Comparison of ENCODE assay signal across 19 mouse cellular contexts in the genomic region with DNA sequence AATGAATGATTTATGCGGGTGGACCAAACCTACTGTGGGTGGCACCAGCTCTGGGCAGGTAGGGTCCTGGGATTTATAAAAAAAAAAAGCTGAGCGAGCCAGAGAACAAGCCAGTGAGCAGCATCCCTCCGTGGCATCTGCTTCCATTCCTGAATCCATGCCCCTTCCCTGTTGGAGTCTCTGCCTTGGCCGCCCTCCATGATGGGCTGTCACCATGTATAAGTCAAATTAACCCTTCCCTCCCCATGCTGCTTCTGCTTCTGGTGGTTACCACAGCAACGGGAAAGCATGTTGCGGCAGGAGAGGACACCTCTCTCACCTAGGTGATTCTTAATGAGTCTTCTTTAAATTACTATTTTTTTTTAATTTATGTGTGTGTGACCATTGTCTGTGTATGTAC.
A peak's percentile ranks its signal among the peaks of the same experiment; 100 is the strongest.
DNase-seq lines count a peak whose midpoint lies in the region; ATAC-seq and TF ChIP-seq lines count a peak whose summit lies in the region.
"Had no signal": no experiment of that assay in that cellular context is flagged by ENCODE, and none has a peak within 500 bp of the region (broad histone marks: within the 10 kb centered on the region; RNA-seq: fewer than 3 reads in every experiment).

No protein-coding gene starts in this region.

- DNase-seq in left cerebral cortex, postnatal 4 days, result peak; percentile 39
- DNase-seq in left cerebral cortex, adult 11 months (ENCODE audit: low spot score), result no peak
- peak; percentile 26 for DNase-seq in midbrain, postnatal 0 days (ENCODE audit: low spot score)
- DNase-seq: adrenal gland, adult 2 months; adrenal gland, postnatal 10 days; adrenal gland, postnatal 25 days; cerebellum, adult 11 months; cerebellum, adult 2 months; cerebellum, adult 9-10 months; cerebellum, postnatal 36 days; embryo, embryonic 11 days had no signal

- H3K4me2 ChIP-seq in midbrain, postnatal 0 days (ENCODE audit: low read depth, low read length, poor library complexity, severe bottlenecking), result no peak overlapping the region
- no peak overlapping the region for H3K4me2 ChIP-seq in midbrain, embryonic 16.5 days (ENCODE audit: low read length)
- H3K4me2 ChIP-seq: embryonic facial prominence, embryonic 13.5 days; embryonic facial prominence, embryonic 15.5 days; forebrain, embryonic 12.5 days had no signal

- no peak overlapping the region for H3K27ac ChIP-seq in midbrain, postnatal 0 days (ENCODE audit: low read depth, low read length)
- H3K27ac ChIP-seq in midbrain, embryonic 16.5 days (ENCODE audit: low read length), result no peak overlapping the region
- H3K27ac ChIP-seq: embryonic facial prominence, embryonic 13.5 days; embryonic facial prominence, embryonic 15.5 days; forebrain, embryonic 10.5 days; forebrain, embryonic 12.5 days had no signal

- no peak for TF ChIP-seq CTCF in midbrain, postnatal 0 days (IDR thresholded peaks at IDR 0.05)

- H3K36me3 ChIP-seq in midbrain, postnatal 0 days (ENCODE audit: insufficient read depth, low read length), result no peaks in the 10 kb centered on the region
- H3K36me3 ChIP-seq in midbrain, embryonic 16.5 days (ENCODE audit: control insufficient read depth, insufficient read depth, low read length), result no peaks in the 10 kb centered on the region
- H3K36me3 ChIP-seq: embryonic facial prominence, embryonic 13.5 days; embryonic facial prominence, embryonic 15.5 days; forebrain, embryonic 10.5 days; forebrain, embryonic 12.5 days had no signal

- intact Hi-C loops in left cerebral cortex, postnatal 4 days (cut with DNase I), result no loop called here

- WGBS in midbrain, postnatal 0 days, result 82% methylated on average over 6 of the region's 6 CpGs
- WGBS in midbrain, embryonic 16.5 days, result 79% methylated on average over 6 of the region's 6 CpGs

- ATAC-seq in midbrain, postnatal 0 days (ENCODE audit: low FRiP score), result no peak
- no peak for ATAC-seq in midbrain, embryonic 16.5 days
- ATAC-seq: forebrain, embryonic 14.5 days; forebrain, embryonic 16.5 days had no signal

- no peaks in the 10 kb centered on the region for H3K27me3 ChIP-seq in midbrain, postnatal 0 days (ENCODE audit: insufficient read depth, low read length)
- no peaks in the 10 kb centered on the region for H3K27me3 ChIP-seq in midbrain, embryonic 16.5 days (ENCODE audit: control insufficient read depth, insufficient read depth, low read depth, low read length)
- H3K27me3 ChIP-seq: embryonic facial prominence, embryonic 13.5 days; embryonic facial prominence, embryonic 15.5 days had no signal

- H3K9me3 ChIP-seq in midbrain, postnatal 0 days (ENCODE audit: low read length), result no peaks in the 10 kb centered on the region
- H3K9me3 ChIP-seq in midbrain, embryonic 16.5 days (replicated peaks; ENCODE audit: control insufficient read depth, low read length, poor library complexity, severe bottlenecking), result no peaks in the 10 kb centered on the region
- H3K9me3 ChIP-seq: embryonic facial prominence, embryonic 13.5 days; embryonic facial prominence, embryonic 15.5 days; forebrain, embryonic 10.5 days; forebrain, embryonic 12.5 days had no signal

- no peak overlapping the region for H3K4me3 ChIP-seq in midbrain, postnatal 0 days (ENCODE audit: low read depth, low read length)
- no peak overlapping the region for H3K4me3 ChIP-seq in midbrain, embryonic 16.5 days (ENCODE audit: low read depth, low read length)
- H3K4me3 ChIP-seq: embryonic facial prominence, embryonic 13.5 days; embryonic facial prominence, embryonic 15.5 days; erythroblast, embryonic 14.5 days; forebrain, embryonic 10.5 days; forebrain, embryonic 12.5 days had no signal

- no peaks in the 10 kb centered on the region for H3K4me1 ChIP-seq in midbrain, postnatal 0 days (ENCODE audit: insufficient read depth, low read length)
- peaks cover 10% of the 10 kb centered on the region for H3K4me1 ChIP-seq in midbrain, embryonic 16.5 days (ENCODE audit: control insufficient read depth, insufficient read depth, low read length)
- H3K4me1 ChIP-seq: embryonic facial prominence, embryonic 13.5 days; embryonic facial prominence, embryonic 15.5 days had no signal

- H3K9ac ChIP-seq in midbrain, postnatal 0 days (replicated peaks; ENCODE audit: low read length, poor library complexity, severe bottlenecking), result no peak overlapping the region
- H3K9ac ChIP-seq in midbrain, embryonic 16.5 days (ENCODE audit: low read depth, low read length), result no peak overlapping the region
- H3K9ac ChIP-seq: embryonic facial prominence, embryonic 13.5 days; embryonic facial prominence, embryonic 15.5 days; forebrain, embryonic 12.5 days had no signal
